22 mouse cellular contexts compared by ENCODE assay signal in the genomic region with DNA sequence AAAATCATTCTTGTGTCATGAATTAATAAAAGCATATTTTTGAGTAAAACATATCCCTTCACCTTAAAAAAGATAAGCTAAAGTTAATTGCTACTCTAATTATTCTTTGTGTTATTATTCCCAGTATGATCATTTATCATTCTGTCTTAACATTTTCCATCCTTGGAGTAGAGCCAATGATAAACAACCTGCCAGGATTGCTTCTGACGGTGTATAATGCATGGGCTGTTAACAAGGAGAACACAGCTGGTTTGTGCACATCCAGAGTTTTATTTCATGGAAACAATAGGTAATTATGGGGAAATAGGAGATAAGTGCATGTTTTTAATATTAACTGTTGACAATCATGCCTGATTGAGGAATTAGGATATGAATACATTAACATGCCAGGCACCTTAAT.
DNase-seq lines count a peak whose midpoint lies in the region; ATAC-seq lines count a peak whose summit lies in the region.
"Had no signal": no experiment of that assay in that cellular context is flagged by ENCODE, and none has a peak within 500 bp of the region (broad histone marks: within the 10 kb centered on the region; RNA-seq: fewer than 3 reads in every experiment).

No protein-coding gene starts in this region.

- no peak overlapping the region for H3K27ac ChIP-seq in forebrain, embryonic 13.5 days
- H3K27ac ChIP-seq in forebrain, embryonic 12.5 days, result no peak overlapping the region
- H3K27ac ChIP-seq in hindbrain, embryonic 14.5 days, result no peak overlapping the region
- H3K27ac ChIP-seq in hindbrain, embryonic 16.5 days (ENCODE audit: low read depth, low read length), result no peak overlapping the region
- no peak overlapping the region for H3K27ac ChIP-seq in neural tube, embryonic 14.5 days (ENCODE audit: low read depth, low read length)
- no peak overlapping the region for H3K27ac ChIP-seq in neural tube, embryonic 15.5 days (replicated peaks)
- H3K27ac ChIP-seq: embryonic facial prominence, embryonic 10.5 days; heart, adult 2 months; heart, embryonic 15.5 days had no signal

- DNase-seq in hindbrain, embryonic 14.5 days (ENCODE audit: low spot score), result peak; percentile 53
- DNase-seq in left cerebral cortex, postnatal 36 days (ENCODE audit: low spot score in 2 of 2), result no peak
- DNase-seq: adrenal gland, postnatal 14 days; cerebellum, adult 18-20 months; cerebellum, adult 9-11 months; forebrain, postnatal 0 days; gastrocnemius, postnatal 14 days; heart, adult 2 months; heart, postnatal 14 days had no signal

- H3K4me2 ChIP-seq in forebrain, embryonic 13.5 days, result no peak overlapping the region
- H3K4me2 ChIP-seq in forebrain, embryonic 12.5 days, result no peak overlapping the region
- no peak overlapping the region for H3K4me2 ChIP-seq in hindbrain, embryonic 14.5 days (replicated peaks)
- H3K4me2 ChIP-seq in hindbrain, embryonic 16.5 days (ENCODE audit: low read length), result no peak overlapping the region
- no peak overlapping the region for H3K4me2 ChIP-seq in neural tube, embryonic 14.5 days (ENCODE audit: low read depth, low read length)
- H3K4me2 ChIP-seq in neural tube, embryonic 15.5 days, result no peak overlapping the region
- H3K4me2 ChIP-seq: heart, embryonic 11.5 days; heart, embryonic 15.5 days had no signal

- H3K9ac ChIP-seq in forebrain, embryonic 13.5 days, result no peak overlapping the region
- H3K9ac ChIP-seq in forebrain, embryonic 12.5 days, result no peak overlapping the region
- H3K9ac ChIP-seq in hindbrain, embryonic 14.5 days, result no peak overlapping the region
- no peak overlapping the region for H3K9ac ChIP-seq in hindbrain, embryonic 16.5 days (ENCODE audit: low read depth, low read length)
- no peak overlapping the region for H3K9ac ChIP-seq in neural tube, embryonic 14.5 days (replicated peaks; ENCODE audit: low read depth, low read length)
- no peak overlapping the region for H3K9ac ChIP-seq in neural tube, embryonic 15.5 days (replicated peaks)
- H3K9ac ChIP-seq: forebrain, postnatal 0 days; heart, embryonic 15.5 days had no signal

- H3K4me3 ChIP-seq in forebrain, embryonic 13.5 days, result no peak overlapping the region
- no peak overlapping the region for H3K4me3 ChIP-seq in forebrain, embryonic 12.5 days (replicated peaks)
- H3K4me3 ChIP-seq in hindbrain, embryonic 14.5 days (replicated peaks; ENCODE audit: low read length), result no peak overlapping the region
- no peak overlapping the region for H3K4me3 ChIP-seq in hindbrain, embryonic 16.5 days (ENCODE audit: low read length)
- no peak overlapping the region for H3K4me3 ChIP-seq in neural tube, embryonic 14.5 days (ENCODE audit: low read depth, low read length)
- no peak overlapping the region for H3K4me3 ChIP-seq in neural tube, embryonic 15.5 days (replicated peaks)
- H3K4me3 ChIP-seq: embryonic facial prominence, embryonic 10.5 days; heart, adult 2 months; heart, embryonic 15.5 days had no signal

- H3K27me3 ChIP-seq in forebrain, embryonic 13.5 days, result no peaks in the 10 kb centered on the region
- H3K27me3 ChIP-seq in forebrain, embryonic 12.5 days, result no peaks in the 10 kb centered on the region
- H3K27me3 ChIP-seq in hindbrain, embryonic 14.5 days (ENCODE audit: control insufficient read depth, insufficient read depth, low read length), result no peaks in the 10 kb centered on the region
- no peaks in the 10 kb centered on the region for H3K27me3 ChIP-seq in hindbrain, embryonic 16.5 days (replicated peaks; ENCODE audit: control insufficient read depth, insufficient read depth, low read length)
- H3K27me3 ChIP-seq in neural tube, embryonic 14.5 days (ENCODE audit: control insufficient read depth, insufficient read depth, low read length), result no peaks in the 10 kb centered on the region
- H3K27me3 ChIP-seq in neural tube, embryonic 15.5 days (replicated peaks), result no peaks in the 10 kb centered on the region
- H3K27me3 ChIP-seq: CH12.LX; heart, embryonic 15.5 days; Patski had no signal

- no peaks in the 10 kb centered on the region for H3K9me3 ChIP-seq in forebrain, embryonic 13.5 days (replicated peaks)
- H3K9me3 ChIP-seq in forebrain, embryonic 12.5 days, result no peaks in the 10 kb centered on the region
- 0 out of 2 replicates have a peak, but pooled peaks cover 5% of the 10 kb centered on the region for H3K9me3 ChIP-seq in hindbrain, embryonic 14.5 days (ENCODE audit: control insufficient read depth, low read length)
- no peaks in the 10 kb centered on the region for H3K9me3 ChIP-seq in hindbrain, embryonic 16.5 days (ENCODE audit: control insufficient read depth, low read length)
- H3K9me3 ChIP-seq in neural tube, embryonic 14.5 days (ENCODE audit: control insufficient read depth, low read length), result no peaks in the 10 kb centered on the region
- H3K9me3 ChIP-seq in neural tube, embryonic 15.5 days (replicated peaks), result no peaks in the 10 kb centered on the region
- H3K9me3 ChIP-seq: embryonic facial prominence, embryonic 10.5 days; heart, embryonic 15.5 days had no signal

- H3K4me1 ChIP-seq in forebrain, embryonic 13.5 days, result no peaks in the 10 kb centered on the region
- no peaks in the 10 kb centered on the region for H3K4me1 ChIP-seq in forebrain, embryonic 12.5 days
- H3K4me1 ChIP-seq in hindbrain, embryonic 14.5 days (replicated peaks; ENCODE audit: control insufficient read depth, insufficient read depth, low read length), result no peaks in the 10 kb centered on the region
- no peaks in the 10 kb centered on the region for H3K4me1 ChIP-seq in hindbrain, embryonic 16.5 days (ENCODE audit: control insufficient read depth, insufficient read depth, low read depth, low read length)
- no peaks in the 10 kb centered on the region for H3K4me1 ChIP-seq in neural tube, embryonic 14.5 days (ENCODE audit: control insufficient read depth, insufficient read depth, low read length)
- no peaks in the 10 kb centered on the region for H3K4me1 ChIP-seq in neural tube, embryonic 15.5 days
- H3K4me1 ChIP-seq: embryonic facial prominence, embryonic 10.5 days; heart, embryonic 15.5 days had no signal

- ATAC-seq in forebrain, embryonic 13.5 days, result 0 out of 2 replicates have a peak, but pooled peaks have one; percentile 48
- no peak for ATAC-seq in forebrain, embryonic 12.5 days (ENCODE audit: low FRiP score)
- ATAC-seq in hindbrain, embryonic 14.5 days (ENCODE audit: low FRiP score), result no peak
- no peak for ATAC-seq in hindbrain, embryonic 16.5 days
- peak; percentile 70; the same call in 1 of the 2 replicates for ATAC-seq in neural tube, embryonic 14.5 days (ENCODE audit: low read depth)
- ATAC-seq in neural tube, embryonic 15.5 days (ENCODE audit: low FRiP score), result no peak
- ATAC-seq: activated CD4-positive, CD25-positive, alpha-beta regulatory T cell, adult 4 months; forebrain, postnatal 0 days; inflammation-experienced regulatory T-cells, adult 6 months; intestine, postnatal 0 days; Patski had no signal

- intact Hi-C loops in left cerebral cortex, postnatal 36 days (cut with DNase I), result loop anchor here (10.0 kb wide), 1 partner anchor 1636 kb away; no protein-coding TSS in a partner anchor

- no peaks in the 10 kb centered on the region for H3K36me3 ChIP-seq in forebrain, embryonic 13.5 days (ENCODE audit: poor library complexity, severe bottlenecking)
- no peaks in the 10 kb centered on the region for H3K36me3 ChIP-seq in forebrain, embryonic 12.5 days (replicated peaks)
- H3K36me3 ChIP-seq in hindbrain, embryonic 14.5 days (replicated peaks; ENCODE audit: control insufficient read depth, insufficient read depth), result no peaks in the 10 kb centered on the region
- no peaks in the 10 kb centered on the region for H3K36me3 ChIP-seq in hindbrain, embryonic 16.5 days (ENCODE audit: control insufficient read depth, insufficient read depth, low read length)
- no peaks in the 10 kb centered on the region for H3K36me3 ChIP-seq in neural tube, embryonic 14.5 days (ENCODE audit: control insufficient read depth, insufficient read depth, low read length)
- H3K36me3 ChIP-seq in neural tube, embryonic 15.5 days, result no peaks in the 10 kb centered on the region
- H3K36me3 ChIP-seq: embryonic facial prominence, embryonic 10.5 days; heart, embryonic 15.5 days had no signal

- 34% methylated on average over 1 of the region's 1 CpGs for WGBS in forebrain, embryonic 13.5 days
- WGBS in forebrain, embryonic 12.5 days, result 52% methylated on average over 1 of the region's 1 CpGs
- WGBS in hindbrain, embryonic 14.5 days, result 13% methylated on average over 1 of the region's 1 CpGs
- WGBS in hindbrain, embryonic 16.5 days, result 29% methylated on average over 1 of the region's 1 CpGs
- whole genome bisulfite sequencing in neural tube, embryonic 14.5 days, result 8% methylated on average over 1 of the region's 1 CpGs
- 27% methylated on average over 1 of the region's 1 CpGs for WGBS in neural tube, embryonic 15.5 days

Comparison
In these comparisons a context has a peak if more than half of its experiments do, and no peak if none do; other contexts are left out.
1. ATAC-seq: peak in forebrain, embryonic 13.5 days (single experiment) and neural tube, embryonic 14.5 days (single experiment); none in forebrain, embryonic 12.5 days (single experiment), hindbrain, embryonic 14.5 days (single experiment), hindbrain, embryonic 16.5 days (single experiment) and neural tube, embryonic 15.5 days (single experiment).